Mouse (Mus musculus) lung, adult 2 months (tissue): ENCODE results near the gene Actr6. TPM values are rescaled to one million over a fixed set of nuclear protein-coding genes. Genes with fewer than 3 reads are reported as not detected.

ENCODE experiments used
- DNase-seq: peaks from one replicate; pipeline ENCODE4 v3.0.0; 2022
- H3K4me1 ChIP-seq: fragments of 200-500 bp; 2 replicates; pipeline ENCODE4 v1.6.1; 2011; ENCODE audit warnings: low read length; ENCODE audit not compliant: control insufficient read depth, insufficient read depth
- H3K4me3 ChIP-seq: fragments of 200-500 bp; replicated peaks from 2 replicates; pipeline ENCODE3; 2011; ENCODE audit warnings: low read depth, mild to moderate bottlenecking, control low read depth, low read length; ENCODE audit errors: extremely low read depth
- CTCF ChIP-seq: fragments of 200-500 bp; IDR thresholded peaks from 2 replicates; pipeline ENCODE4 v1.5.1; 2011; ENCODE audit warnings: mild to moderate bottlenecking, low read length, control low read depth; ENCODE audit not compliant: insufficient read depth
- POLR2A ChIP-seq: fragments of 200-500 bp; IDR thresholded peaks from 2 replicates; pipeline ENCODE4 v1.6.1; 2011; ENCODE audit warnings: low read depth, mild to moderate bottlenecking, control low read depth, low read length, borderline replicate concordance; ENCODE audit errors: extremely low read depth
- WGBS: fragments of 180-500 bp; shearing (Covaris S2); methylation state at CpG from one replicate; pipeline ENCODE4 v1.1.7; 2018; 5-methylcytosine and 5-hydroxymethylcytosine counted together
- polyA plus RNA-seq: library from polyadenylated mRNA; depleted of rRNA; stranded (reverse); fragments of >200 nt; gene quantifications from 2 replicates; pipeline ENCODE4 v1.2.3, GENCODE M21; 2012; rRNA removed

Actr6 gene
- polyA plus RNA-seq, 1 experiment = 1.7 TPM

GRCm38 (mm10) chr10:89664977-89665645 lies 67.0 kb downstream of the Actr6 start:
- TF ChIP-seq CTCF (no peak), POLR2A (no peak)
- Histone ChIP-seq H3K4me3 (no peak overlapping the region), H3K4me1 (no peaks in the 10 kb centered on the region)
- 93% methylated on average over 8 of the region's 8 CpGs for WGBS
- no peak for DNase-seq

Other genes starting within 250 kb of the Actr6 start
- gene Nr1h4, start 198.7 kb downstream of the Actr6 start, polyA plus RNA-seq = 0.19 and 0.25 TPM in 2 replicates
- gene Slc17a8, start 111.0 kb downstream of the Actr6 start, polyA plus RNA-seq = not detected in 2 replicates
- gene Scyl2, start 46.0 kb downstream of the Actr6 start, polyA plus RNA-seq = 10.6 and 16.0 TPM in 2 replicates
- gene Uhrf1bp1l, start 12.7 kb upstream of the Actr6 start, polyA plus RNA-seq = 20.5 and 27.3 TPM in 2 replicates
- gene Anks1b, start 141.2 kb upstream of the Actr6 start, polyA plus RNA-seq = 0.07 and 0.41 TPM in 2 replicates